Mouse (Mus musculus) urinary bladder, adult 18-20 months (tissue): Measurements from ENCODE around the gene 9130019O22Rik.
A peak's percentile ranks its signal among the peaks of the same experiment; 100 is the strongest.
"Not testable (repeated sequence)": the region's sequence is repeated elsewhere in the genome, so short reads cannot be mapped to it uniquely, and the experiment has no call there.

Source experiments
- DNase-seq, 2 experiments: peaks; one replicate each; pipeline ENCODE4 v3.0.0; 2022; ENCODE audit warnings: low spot score in 2 of 2, mixed read lengths in 2 of 2

9130019O22Rik gene

DNA sequence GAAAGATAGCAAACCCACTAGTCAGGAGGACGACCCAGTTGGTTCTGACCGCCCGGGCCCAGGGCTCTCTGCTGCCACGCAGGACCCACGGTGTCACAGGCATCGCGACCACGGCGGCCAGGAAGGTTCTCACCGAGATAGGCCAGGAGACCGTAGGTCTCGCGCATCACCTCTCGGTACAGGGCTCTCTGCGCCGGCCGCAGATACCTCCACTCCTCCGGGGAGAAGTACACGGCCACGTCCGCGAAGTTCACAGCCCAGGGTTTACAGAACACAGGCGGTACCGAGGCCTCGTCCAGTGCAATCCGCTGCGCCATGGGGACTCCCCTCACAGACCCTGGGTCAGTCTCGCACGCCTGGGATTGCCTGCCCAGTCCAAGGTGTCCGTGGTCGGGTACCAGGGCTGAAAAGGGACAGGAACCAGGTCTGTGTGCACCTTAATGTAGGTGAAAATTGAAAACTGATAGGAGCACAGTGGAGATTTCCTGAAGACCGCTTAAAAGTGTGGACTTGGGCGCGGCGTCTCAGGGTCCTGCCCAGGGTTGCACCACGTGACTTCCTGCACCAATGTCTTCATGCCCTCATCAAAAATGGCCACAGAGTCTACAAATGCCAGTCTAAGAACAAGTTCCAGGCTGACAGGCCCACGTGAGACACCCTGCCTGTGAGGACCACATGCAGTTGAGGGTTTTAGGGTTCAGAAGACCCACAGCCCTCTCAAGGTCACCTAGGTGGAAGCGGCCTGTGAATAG, at the start of gene 9130019O22Rik:
Gene 9130019O22Rik (minus strand): TSS at position 526 of the 752 bp plus-strand sequence.
- DNase-seq = peak; percentile 84 to 87

DNA sequence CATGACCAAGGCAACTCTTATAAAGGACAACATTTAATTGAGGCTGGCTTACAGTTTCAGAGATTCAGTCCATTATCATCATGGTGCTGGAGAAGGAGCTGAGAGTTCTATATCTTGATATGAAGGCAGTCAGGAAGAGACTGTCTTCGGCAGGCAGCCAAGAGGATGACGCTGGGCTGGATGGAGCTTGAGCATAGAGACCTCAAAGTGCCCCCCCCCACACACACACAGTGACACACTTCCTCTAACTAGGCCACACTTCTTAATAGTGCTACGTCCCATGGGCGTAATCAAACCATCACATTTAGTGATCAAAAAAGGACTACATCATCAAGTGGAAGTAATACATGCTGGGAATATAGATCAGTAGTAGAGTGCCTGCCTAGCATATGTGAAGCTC, 48.2 kb upstream of the 9130019O22Rik start:
- no peak for DNase-seq

DNA sequence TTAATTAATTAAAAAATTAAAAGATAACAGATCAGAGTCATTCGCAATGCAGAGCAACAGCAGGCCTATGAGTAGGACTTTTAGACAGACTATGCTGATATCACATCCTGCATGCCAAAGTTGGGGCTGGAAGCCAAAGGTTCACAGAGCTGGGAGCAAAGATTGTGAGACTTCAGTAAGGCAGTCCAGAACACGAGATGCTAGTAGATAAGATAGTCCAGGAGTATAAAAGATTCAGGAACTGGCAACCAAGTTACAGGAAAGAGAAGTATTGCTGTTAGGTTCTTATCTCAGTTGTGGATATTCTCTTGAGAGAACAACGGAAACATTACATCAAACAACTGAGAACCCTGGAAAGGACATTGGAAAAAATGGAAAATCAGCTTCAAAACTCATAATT, 39.4 kb upstream of the 9130019O22Rik start:
- no peak for DNase-seq

GRCm38 (mm10) chr7:127425911-127426310, 38.9 kb upstream of the 9130019O22Rik start:
- DNase-seq = no peak

GRCm38 (mm10) chr7:127425291-127425690, 38.3 kb upstream of the 9130019O22Rik start:
- no peak for DNase-seq

DNA sequence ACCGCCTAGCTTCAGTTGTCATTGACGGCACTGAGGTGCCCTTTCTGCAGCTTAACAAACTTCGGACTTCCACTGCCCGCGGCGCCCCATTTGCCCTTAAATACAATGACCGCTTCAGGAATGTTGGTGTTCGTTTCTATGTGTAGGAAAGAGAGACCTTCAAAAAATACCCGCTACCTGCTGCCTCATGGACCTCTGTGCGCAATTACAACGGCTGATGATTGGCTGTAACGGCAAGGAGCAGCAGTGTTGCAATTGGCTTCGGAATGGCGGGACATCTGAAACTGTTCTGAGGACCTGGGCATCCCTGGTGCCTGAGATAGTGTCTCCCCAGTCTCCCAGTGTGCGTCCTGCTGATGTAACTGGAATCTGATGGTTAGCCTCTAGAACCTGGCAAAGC, 35.3 kb upstream of the 9130019O22Rik start:
- no peak for DNase-seq

DNA sequence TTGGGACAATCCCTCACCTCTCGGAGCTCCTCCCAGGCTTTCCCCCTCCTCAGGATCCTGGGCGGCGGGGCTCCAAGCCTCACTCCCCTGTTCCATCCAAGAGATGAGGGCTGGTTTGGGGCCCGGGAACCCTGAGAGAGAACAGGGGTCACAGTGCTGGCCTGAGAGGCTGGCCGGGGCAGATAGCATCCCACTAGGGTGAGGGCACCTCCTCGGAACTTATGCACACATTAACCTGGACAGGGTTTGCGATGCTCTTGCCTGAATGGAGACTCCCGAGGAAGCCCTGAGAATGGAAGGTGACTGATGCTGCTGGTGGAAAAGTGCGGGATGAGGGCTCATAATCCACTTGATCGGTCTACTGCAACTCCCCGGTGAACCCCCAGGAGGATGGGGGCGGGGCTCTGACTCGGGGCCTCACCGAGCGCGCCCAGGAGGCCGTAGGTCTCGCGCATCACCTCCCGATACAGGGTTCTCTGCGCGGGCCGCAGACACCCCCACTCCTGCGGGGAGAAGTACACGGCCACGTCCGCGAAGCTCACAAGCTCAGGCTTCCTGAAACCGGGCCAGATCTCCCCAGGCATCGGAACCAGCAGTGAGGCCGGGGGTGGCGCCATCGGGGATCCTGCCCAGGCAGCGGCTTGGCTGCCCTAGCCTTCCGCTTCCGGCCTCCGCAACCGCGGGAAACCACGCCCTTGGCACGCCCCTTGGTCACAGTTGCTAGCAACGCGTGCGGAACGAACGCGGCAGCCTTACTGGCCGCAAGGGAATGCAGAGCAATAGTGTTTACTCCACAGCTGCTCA, 34.6 kb upstream of the 9130019O22Rik start, which contains the start of gene Zfp688:
Gene Zfp688 (minus strand): TSS at position 681 of the 804 bp plus-strand sequence.
- peak; percentile 91 to 97 for DNase-seq

DNA sequence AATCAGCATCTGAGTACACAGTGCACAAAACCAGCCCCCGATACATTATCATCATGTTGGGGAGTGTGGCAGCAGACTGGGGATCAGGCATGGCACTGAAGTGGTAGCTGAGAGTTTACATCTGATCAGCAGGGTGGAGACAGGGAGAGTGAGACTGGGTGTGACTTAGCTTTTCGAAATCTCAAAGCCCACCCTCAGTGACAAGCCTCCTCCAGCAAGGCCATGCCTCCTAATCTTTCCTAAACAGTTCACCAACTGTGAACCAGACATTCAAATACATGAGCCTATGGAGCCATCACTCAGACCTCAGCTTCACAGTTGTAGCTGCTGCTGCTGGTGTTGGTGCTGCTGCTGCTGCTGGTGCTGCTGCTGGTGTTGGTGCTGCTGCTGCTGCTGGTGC, 24.5 kb upstream of the 9130019O22Rik start:
- no peak for DNase-seq

- DNase-seq = peak; percentile 78 to 86
Observed at GRCm38 (mm10) chr7:127406002-127406987, 19.3 kb upstream of the 9130019O22Rik start, which contains the start of gene Zfp764. Zfp764 (minus strand) TSS chr7:127406822.

GRCm38 (mm10) chr7:127404101-127404500, 17.1 kb upstream of the 9130019O22Rik start:
- DNase-seq = not testable (repeated sequence)

- no peak for DNase-seq
Observed at GRCm38 (mm10) chr7:127402980-127403379, 16.0 kb upstream of the 9130019O22Rik start.

GRCm38 (mm10) chr7:127400355-127400754, 13.4 kb upstream of the 9130019O22Rik start:
- no peak for DNase-seq

- no peak for DNase-seq
Observed at GRCm38 (mm10) chr7:127393944-127394333, 7.0 kb upstream of the 9130019O22Rik start.

DNA sequence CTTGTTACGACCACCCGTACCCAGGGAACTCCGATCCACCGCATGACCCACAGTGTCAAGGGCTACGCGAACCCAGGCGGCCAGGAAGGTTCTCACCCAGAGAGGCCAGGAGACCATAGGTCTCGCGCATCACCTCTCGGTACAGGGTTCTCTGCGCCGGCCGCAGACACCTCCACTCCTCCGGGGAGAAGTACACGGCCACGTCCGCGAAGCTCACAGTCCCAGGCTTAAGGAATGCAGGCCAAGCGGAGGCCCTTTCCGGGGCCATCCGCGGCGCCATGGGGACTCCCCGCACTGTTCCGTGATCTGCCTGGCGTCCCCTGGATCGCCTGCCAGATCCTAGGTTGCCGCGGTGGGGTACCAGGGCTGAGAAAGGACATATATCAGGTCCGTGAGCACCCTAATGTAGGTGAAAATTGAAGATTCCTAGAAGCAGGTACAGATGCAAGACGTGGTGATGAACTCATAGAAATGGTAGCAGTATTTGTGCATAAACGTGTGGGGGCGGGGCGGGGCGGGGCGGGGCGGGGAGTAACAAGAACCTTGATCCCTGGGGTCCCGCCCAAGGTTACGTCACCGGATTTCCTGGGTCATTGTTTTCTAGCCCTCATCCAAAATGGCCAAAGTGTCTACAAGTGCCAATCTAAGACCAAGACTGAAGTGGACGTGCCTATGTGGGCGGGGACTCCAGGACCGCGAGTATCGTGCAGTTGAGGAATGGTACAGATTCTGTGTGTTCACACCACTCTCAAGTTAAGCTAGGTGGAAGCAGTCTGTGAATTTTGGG, 6.4 kb upstream of the 9130019O22Rik start, which contains the start of gene E430018J23Rik:
Gene E430018J23Rik (minus strand): TSS at position 473 of the 787 bp plus-strand sequence.
- peak; percentile 89 to 96 for DNase-seq

DNA sequence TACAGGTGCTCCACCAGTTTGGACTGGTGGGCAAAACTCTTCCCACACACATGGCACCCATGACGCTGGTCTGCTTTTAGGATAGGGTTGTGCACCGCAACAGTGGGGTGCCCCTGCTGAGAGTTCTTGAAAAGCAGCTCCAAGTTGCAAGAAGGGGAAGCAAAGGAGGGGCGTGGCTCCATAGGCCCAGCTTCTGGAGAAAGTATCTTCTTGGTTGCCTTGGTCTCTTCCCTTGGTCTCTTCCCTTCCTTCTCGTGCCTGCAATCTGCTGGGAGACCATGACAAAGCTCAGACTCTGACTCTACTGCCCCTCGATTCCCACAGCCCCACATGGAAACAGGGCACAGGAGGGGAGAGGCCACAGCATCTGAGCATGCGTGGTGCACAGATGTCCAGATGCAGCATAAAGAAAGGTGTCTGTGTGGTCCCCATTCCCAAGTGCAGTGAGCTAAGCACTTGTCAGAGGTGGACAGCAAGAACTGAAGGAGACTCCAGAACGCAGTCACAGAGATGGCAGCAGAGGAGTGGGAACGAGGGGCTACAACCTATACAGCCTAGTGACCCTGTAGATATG, 5.4 kb upstream of the 9130019O22Rik start:
- DNase-seq = no peak

GRCm38 (mm10) chr7:127391538-127391937, 4.6 kb upstream of the 9130019O22Rik start:
- no peak for DNase-seq

- DNase-seq = no peak
Observed at GRCm38 (mm10) chr7:127390306-127390705, 3.3 kb upstream of the 9130019O22Rik start.

DNA sequence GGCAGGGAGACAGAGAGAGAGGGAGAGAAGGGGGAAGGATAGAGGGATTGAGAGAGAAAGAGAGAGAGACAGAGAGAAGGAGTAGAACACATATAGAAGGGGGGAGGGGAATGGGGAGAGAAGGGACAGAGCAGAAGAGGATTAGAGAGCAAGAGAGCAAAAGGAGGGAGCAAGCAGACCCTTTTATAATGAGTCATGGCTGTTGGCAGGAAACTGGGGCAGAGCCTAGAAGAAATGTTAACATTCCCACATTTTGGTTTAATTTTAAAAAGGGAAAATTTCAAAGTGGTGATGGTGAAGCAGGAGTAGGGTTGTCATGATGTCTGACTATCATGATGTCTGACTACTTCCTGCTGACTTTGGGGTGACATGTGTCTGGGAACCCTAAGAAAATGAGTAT, 1.2 kb upstream of the 9130019O22Rik start:
- DNase-seq = not testable (repeated sequence)

DNA sequence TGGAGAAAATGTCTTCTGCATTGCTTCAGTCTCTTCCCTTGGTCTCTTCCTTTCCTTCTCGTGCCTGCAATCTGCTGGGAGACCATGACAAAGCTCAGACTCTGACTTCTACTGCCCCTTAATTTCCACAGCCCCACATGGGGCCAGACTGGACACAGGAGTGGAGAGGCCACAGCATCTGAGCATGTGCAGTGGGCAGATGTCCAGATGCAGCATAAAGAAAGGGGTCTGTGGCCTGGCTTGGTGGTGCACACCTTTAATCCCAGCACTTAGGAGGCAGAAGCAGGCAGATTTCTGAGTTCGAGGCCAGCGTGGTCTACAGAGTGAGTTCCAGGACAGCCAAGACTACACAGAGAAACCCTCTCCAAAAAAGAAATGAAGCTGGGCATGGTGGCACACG, 1.4 kb downstream of the 9130019O22Rik start:
- DNase-seq = not testable (repeated sequence)

- no peak for DNase-seq
Observed at GRCm38 (mm10) chr7:127378310-127378921, 8.6 kb downstream of the 9130019O22Rik start.
